Mouse (Mus musculus) hindbrain, embryonic 16.5 days (tissue): ENCODE results near the gene Ttll7. TPM values are rescaled to one million over a fixed set of nuclear protein-coding genes. Genes with fewer than 3 reads are reported as not detected.

Source experiments
- ATAC-seq: fragments of 200-750 bp; cut with Nextera tagmentation; 2 replicates; pipeline ENCODE4 v1.8.0; 2017; ENCODE audit warnings: moderate TSS enrichment, moderate library complexity
- H3K27ac ChIP-seq: fragments of 300-500 bp; sonication (generic); 2 replicates; pipeline ENCODE4 v1.5.1; 2014; ENCODE audit warnings: low read depth, mild to moderate bottlenecking, control low read depth, low read length, moderate library complexity
- H3K27me3 ChIP-seq: fragments of 300-500 bp; sonication (generic); replicated peaks from 2 replicates; pipeline ENCODE4 v1.6.1; 2014; ENCODE audit warnings: low read length; ENCODE audit not compliant: control insufficient read depth, insufficient read depth
- H3K36me3 ChIP-seq: fragments of 300-500 bp; sonication (generic); 2 replicates; pipeline ENCODE4 v1.6.1; 2014; ENCODE audit warnings: mild to moderate bottlenecking, low read length, moderate library complexity, mixed read lengths; ENCODE audit not compliant: control insufficient read depth, insufficient read depth
- H3K4me1 ChIP-seq: fragments of 300-500 bp; sonication (generic); 2 replicates; pipeline ENCODE4 v1.6.1; 2014; ENCODE audit warnings: low read depth, low read length; ENCODE audit not compliant: control insufficient read depth, insufficient read depth
- H3K4me2 ChIP-seq: fragments of 300-500 bp; sonication (generic); 2 replicates; pipeline ENCODE4 v1.6.1; 2014; ENCODE audit warnings: mild to moderate bottlenecking, low read length, control low read depth, moderate library complexity
- H3K4me3 ChIP-seq: fragments of 300-500 bp; sonication (generic); 2 replicates; pipeline ENCODE4 v1.5.1; 2014; ENCODE audit warnings: mild to moderate bottlenecking, low read length, control low read depth, moderate library complexity
- H3K9ac ChIP-seq: fragments of 300-500 bp; sonication (generic); 2 replicates; pipeline ENCODE4 v1.6.1; 2014; ENCODE audit warnings: low read depth, mild to moderate bottlenecking, control low read depth, low read length, moderate library complexity
- H3K9me3 ChIP-seq: fragments of 300-500 bp; sonication (generic); 2 replicates; pipeline ENCODE4 v1.6.1; 2014; ENCODE audit warnings: mild to moderate bottlenecking, low read length, moderate library complexity; ENCODE audit not compliant: control insufficient read depth
- WGBS: fragments of 180-500 bp; shearing (Covaris S2); extraction: QIAGEN DNeasy Blood & Tissue Kit; methylation state at CpG from one replicate; pipeline ENCODE4 v1.1.7; 2014; 5-methylcytosine and 5-hydroxymethylcytosine counted together
- polyA plus RNA-seq: library from polyadenylated mRNA; unstranded; fragments of >200 nt; fragmentation: Nextera tagmentation; extraction: Ambion mirVana; gene quantifications from 2 replicates; pipeline ENCODE4 v1.2.1, GENCODE M21; 2015

Ttll7 gene
- polyA plus RNA-seq, 1 experiment from 2014 or later = 7.8 TPM

- Histone ChIP-seq H3K36me3 (0 out of 2 replicates have a peak, but pooled peaks cover 3% of the 10 kb centered on the region), H3K27me3 (no peaks in the 10 kb centered on the region), H3K9ac (no peak overlapping the region), H3K4me1 (no peaks in the 10 kb centered on the region), H3K9me3 (no peaks in the 10 kb centered on the region), H3K4me3 (no peak overlapping the region), H3K27ac (no peak overlapping the region), H3K4me2 (no peak overlapping the region)
- ATAC-seq = no peak
- 94% methylated on average over 8 of the region's 8 CpGs for WGBS
These were observed 44.4 kb downstream of the Ttll7 start for GRCm38 (mm10) chr3:146896581-146896980.

GRCm38 (mm10) chr3:146900094-146900493, 47.9 kb downstream of the Ttll7 start:
- Histone ChIP-seq H3K4me3 (no peak overlapping the region), H3K9me3 (no peaks in the 10 kb centered on the region), H3K9ac (no peak overlapping the region), H3K4me2 (no peak overlapping the region), H3K4me1 (no peaks in the 10 kb centered on the region), H3K36me3 (no peaks in the 10 kb centered on the region), H3K27ac (no peak overlapping the region), H3K27me3 (no peaks in the 10 kb centered on the region)
- WGBS = 79% methylated on average over 3 of the region's 3 CpGs
- no peak for ATAC-seq

DNA sequence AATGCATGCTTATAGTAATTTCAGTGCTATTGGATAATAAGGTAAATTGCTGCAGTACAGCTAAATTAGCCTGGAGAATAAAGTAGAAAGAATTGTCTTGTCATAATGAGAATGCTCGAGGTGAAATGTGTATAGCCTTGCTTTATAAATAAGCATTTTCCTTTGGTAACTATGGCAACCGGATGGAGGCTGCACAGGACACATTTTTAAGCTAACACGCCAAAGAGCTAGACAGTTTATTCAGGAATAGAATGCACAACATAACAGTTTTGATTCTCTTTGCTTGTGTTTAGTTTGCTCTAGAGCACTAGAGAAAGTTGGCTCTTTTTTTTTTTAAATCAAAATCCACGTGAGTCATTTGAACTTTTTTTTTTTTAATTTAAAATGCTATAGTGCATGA, 49.6 kb downstream of the Ttll7 start:
- WGBS = 40% methylated on average over 4 of the region's 4 CpGs
- ATAC-seq = 0 out of 2 replicates have a peak, but pooled peaks have one; percentile 52
- Histone ChIP-seq H3K27ac (no peak overlapping the region), H3K4me2 (no peak overlapping the region), H3K4me1 (no peaks in the 10 kb centered on the region), H3K27me3 (no peaks in the 10 kb centered on the region), H3K9me3 (no peaks in the 10 kb centered on the region), H3K4me3 (no peak overlapping the region), H3K9ac (no peak overlapping the region), H3K36me3 (no peaks in the 10 kb centered on the region)

DNA sequence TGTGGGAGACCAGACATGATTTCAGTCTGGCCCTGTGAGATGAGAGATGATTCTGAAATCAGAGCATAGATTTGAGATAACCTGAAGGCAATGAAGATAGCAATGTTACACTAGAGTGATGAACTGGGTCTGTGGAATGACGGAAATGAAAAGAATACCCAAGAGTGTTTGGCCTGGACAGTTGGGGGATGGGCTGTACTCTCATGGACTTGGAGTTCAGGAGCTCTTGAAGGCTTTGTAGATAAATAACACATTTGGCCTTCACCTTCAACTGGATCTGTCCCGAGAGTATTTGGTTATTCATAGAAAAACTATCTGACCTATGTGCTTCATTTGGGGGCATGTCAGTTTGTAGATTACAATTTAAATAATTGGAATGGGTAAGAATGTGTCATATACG, 53.4 kb downstream of the Ttll7 start:
- Histone ChIP-seq H3K27ac (no peak overlapping the region), H3K9me3 (no peaks in the 10 kb centered on the region), H3K4me1 (no peaks in the 10 kb centered on the region), H3K4me3 (no peak overlapping the region), H3K4me2 (no peak overlapping the region), H3K9ac (no peak overlapping the region), H3K27me3 (no peaks in the 10 kb centered on the region), H3K36me3 (no peaks in the 10 kb centered on the region)
- 89% methylated on average over 3 of the region's 3 CpGs for WGBS
- ATAC-seq = no peak

GRCm38 (mm10) chr3:146908922-146909321, 56.8 kb downstream of the Ttll7 start:
- Histone ChIP-seq H3K4me1 (no peaks in the 10 kb centered on the region), H3K27me3 (no peaks in the 10 kb centered on the region), H3K4me2 (no peak overlapping the region), H3K36me3 (no peaks in the 10 kb centered on the region; the same call in 1 of the 2 replicates), H3K9ac (no peak overlapping the region), H3K9me3 (no peaks in the 10 kb centered on the region), H3K27ac (no peak overlapping the region), H3K4me3 (no peak overlapping the region)
- no peak for ATAC-seq
- WGBS = 78% methylated on average over 5 of the region's 5 CpGs

DNA sequence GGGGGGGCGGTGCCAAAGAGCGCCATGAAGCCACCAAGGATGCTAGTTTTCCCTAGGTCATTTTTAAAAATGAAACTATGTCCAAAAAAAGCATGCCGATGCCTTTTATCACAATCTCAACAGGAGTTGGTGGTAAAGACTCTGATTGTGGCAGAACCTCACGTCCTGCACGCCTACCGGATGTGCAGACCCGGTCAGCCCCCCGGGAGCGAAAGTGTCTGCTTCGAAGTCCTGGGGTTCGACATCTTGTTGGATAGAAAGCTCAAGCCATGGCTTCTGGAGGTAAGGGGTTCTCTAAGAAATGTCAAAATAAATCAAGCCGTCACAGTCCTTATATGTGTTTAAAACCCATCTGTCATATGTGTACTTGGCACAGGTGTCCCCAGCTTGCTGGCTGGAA, 60.9 kb downstream of the Ttll7 start:
- Histone ChIP-seq H3K36me3 (no peaks in the 10 kb centered on the region; the same call in 1 of the 2 replicates), H3K27me3 (no peaks in the 10 kb centered on the region), H3K9me3 (no peaks in the 10 kb centered on the region), H3K4me3 (no peak overlapping the region), H3K4me1 (no peaks in the 10 kb centered on the region), H3K4me2 (no peak overlapping the region), H3K27ac (no peak overlapping the region), H3K9ac (no peak overlapping the region)
- no peak for ATAC-seq
- 89% methylated on average over 12 of the region's 12 CpGs for WGBS

GRCm38 (mm10) chr3:146914798-146915197, 62.6 kb downstream of the Ttll7 start:
- Histone ChIP-seq H3K36me3 (no peaks in the 10 kb centered on the region; the same call in 1 of the 2 replicates), H3K4me2 (no peak overlapping the region), H3K9ac (no peak overlapping the region), H3K27ac (no peak overlapping the region), H3K4me3 (no peak overlapping the region), H3K27me3 (no peaks in the 10 kb centered on the region), H3K4me1 (no peaks in the 10 kb centered on the region), H3K9me3 (no peaks in the 10 kb centered on the region)
- 8% methylated on average over 12 of the region's 12 CpGs for WGBS
- peak; percentile 86 for ATAC-seq

- H3K36me3 ChIP-seq = no peaks in the 10 kb centered on the region; the same call in 1 of the 2 replicates
- H3K27me3 ChIP-seq = no peaks in the 10 kb centered on the region
- no peak overlapping the region for H3K4me2 ChIP-seq
- 74% methylated on average over 8 of the region's 8 CpGs for WGBS
- H3K27ac ChIP-seq = no peak overlapping the region
- no peak overlapping the region for H3K4me3 ChIP-seq
- no peaks in the 10 kb centered on the region for H3K4me1 ChIP-seq
- no peaks in the 10 kb centered on the region for H3K9me3 ChIP-seq
- 0 out of 2 replicates have a peak, but pooled peaks have one; percentile 17 for ATAC-seq
- H3K9ac ChIP-seq = no peak overlapping the region
These were observed 65.7 kb downstream of the Ttll7 start for GRCm38 (mm10) chr3:146917891-146918290.

GRCm38 (mm10) chr3:146918323-146918722, 66.2 kb downstream of the Ttll7 start:
- no peak overlapping the region for H3K27ac ChIP-seq
- H3K4me2 ChIP-seq = no peak overlapping the region
- WGBS = 59% methylated on average over 11 of the region's 11 CpGs
- ATAC-seq = 0 out of 2 replicates have a peak, but pooled peaks have one; percentile 27
- no peaks in the 10 kb centered on the region for H3K4me1 ChIP-seq
- no peak overlapping the region for H3K4me3 ChIP-seq
- H3K36me3 ChIP-seq = no peaks in the 10 kb centered on the region; the same call in 1 of the 2 replicates
- H3K9me3 ChIP-seq = no peaks in the 10 kb centered on the region
- H3K9ac ChIP-seq = no peak overlapping the region
- H3K27me3 ChIP-seq = no peaks in the 10 kb centered on the region
